Mouse (Mus musculus): ENCODE measurements around the gene Olfr285.

Gene Olfr285

DNA sequence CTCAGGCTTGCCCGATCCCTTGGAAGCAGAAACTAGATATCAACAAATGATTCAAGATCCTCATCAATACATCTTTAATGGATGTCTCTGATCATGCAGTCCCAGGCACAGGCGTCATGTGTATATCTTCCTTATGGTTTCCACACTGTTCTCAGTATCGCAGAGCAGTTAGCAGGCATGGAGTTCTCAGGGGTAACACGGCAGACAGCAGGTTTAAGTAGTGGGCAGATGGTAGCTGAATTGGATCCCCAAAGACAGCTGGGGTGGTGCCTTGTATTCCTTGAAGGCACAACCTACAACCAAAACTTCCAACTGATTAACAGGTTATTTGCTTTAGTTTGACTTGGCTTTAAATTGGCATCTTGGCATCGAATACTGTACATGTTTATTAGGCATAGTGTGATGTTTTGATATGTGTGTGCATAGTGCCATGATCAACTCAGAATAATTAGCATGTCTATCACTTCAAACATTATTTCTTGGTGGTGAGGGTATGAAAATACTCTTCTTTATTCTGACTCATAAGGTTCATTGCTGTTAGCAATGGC, at the start of gene Olfr285:
Gene Olfr285, minus strand, starts transcription at position 177 of the 548 bp plus-strand sequence.
- no peak for DNase-seq

GRCm38 (mm10) chr15:98340887-98341286, 23.7 kb upstream of the Olfr285 start, which contains the start of gene Olfr284:
Gene Olfr284 (minus strand): TSS chr15:98340987.
- DNase-seq, result no peak

GRCm38 (mm10) chr15:98315703-98316102, 1.4 kb downstream of the Olfr285 start:
- DNase-seq, result no peak

DNA sequence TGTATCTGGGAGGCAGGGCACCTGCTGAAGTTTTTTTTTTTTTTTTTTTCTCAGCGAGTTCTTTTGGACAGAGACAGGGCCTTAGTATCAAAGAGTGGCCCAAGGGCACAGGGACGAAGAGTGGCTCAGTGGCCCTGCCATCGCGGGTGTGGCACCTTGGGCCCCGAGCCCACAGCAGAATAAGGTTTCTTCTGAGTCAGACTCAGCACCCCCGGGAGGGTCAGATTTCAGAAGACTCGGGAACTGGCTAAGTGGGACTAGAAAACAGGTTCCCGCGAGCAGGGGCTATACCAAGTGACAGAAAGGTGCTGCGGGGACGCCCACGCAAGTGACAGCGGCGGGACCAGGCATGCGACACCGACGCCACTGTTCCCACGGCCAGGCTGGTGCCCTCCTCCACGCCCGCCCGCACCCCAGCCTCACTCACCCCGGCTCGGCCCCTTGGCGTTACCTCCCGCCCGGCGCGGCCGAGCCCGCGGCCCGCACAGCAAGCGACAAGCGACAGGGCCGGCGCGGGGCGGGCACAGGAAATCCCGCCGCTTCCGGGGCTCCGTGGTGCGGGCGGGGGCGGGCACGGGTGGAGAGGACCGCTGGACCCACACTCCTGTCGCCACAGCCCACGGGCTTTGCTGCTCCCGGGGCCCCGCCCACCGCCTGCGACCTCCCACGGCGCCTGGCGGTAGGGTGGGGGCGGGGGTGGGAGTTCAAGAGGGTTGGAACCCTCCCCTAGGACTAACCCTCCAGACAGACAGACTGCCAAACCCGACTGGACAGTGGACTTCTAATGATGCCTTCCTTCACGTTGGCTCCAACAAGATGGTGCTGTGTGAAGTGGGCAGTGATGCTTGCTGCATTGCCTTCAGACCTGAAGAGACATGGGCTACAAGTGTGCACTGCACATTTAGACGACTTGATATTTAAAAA, 21.3 kb downstream of the Olfr285 start, which contains the start of gene Zfp641:
Gene Zfp641, minus strand, starts transcription at position 534 of the 924 bp plus-strand sequence.
- DNase-seq, result peak; percentile 58 to 68

GRCm38 (mm10) chr15:98293651-98294050, 23.5 kb downstream of the Olfr285 start:
- no peak for DNase-seq

- peak; percentile 23 to 33 for DNase-seq
These were observed 28.6 kb downstream of the Olfr285 start for GRCm38 (mm10) chr15:98288566-98288965.

DNA sequence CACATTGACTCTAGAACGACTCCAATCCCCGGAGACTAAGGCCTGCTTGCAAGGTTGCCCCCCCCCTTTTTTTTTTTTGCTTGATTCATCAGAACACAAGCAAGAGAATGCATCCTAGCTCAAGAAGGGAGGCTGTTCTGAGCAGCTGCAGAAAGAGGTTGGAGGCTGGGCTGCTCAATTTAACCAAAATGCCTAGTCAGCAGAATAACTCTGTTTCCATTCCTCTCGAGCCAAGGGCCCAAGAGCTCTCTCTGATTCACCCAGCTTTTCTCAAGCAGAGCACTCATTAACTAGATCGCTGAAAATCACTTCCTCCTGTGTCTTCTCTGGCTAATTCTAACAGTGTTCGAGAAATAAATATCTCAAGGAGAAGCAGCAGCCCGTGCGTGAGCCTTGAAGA, 30.7 kb downstream of the Olfr285 start:
- DNase-seq, result no peak

Data from cerebellum, postnatal 36 days (tissue).